Mouse (Mus musculus): Measurements from ENCODE around the gene Comp. TPM values are rescaled to one million over a fixed set of nuclear protein-coding genes. Genes with fewer than 3 reads are reported as not detected.

The Comp gene
- total and polyA plus RNA-seq, 3 experiments = 0.15 TPM; not detected in 2

DNA sequence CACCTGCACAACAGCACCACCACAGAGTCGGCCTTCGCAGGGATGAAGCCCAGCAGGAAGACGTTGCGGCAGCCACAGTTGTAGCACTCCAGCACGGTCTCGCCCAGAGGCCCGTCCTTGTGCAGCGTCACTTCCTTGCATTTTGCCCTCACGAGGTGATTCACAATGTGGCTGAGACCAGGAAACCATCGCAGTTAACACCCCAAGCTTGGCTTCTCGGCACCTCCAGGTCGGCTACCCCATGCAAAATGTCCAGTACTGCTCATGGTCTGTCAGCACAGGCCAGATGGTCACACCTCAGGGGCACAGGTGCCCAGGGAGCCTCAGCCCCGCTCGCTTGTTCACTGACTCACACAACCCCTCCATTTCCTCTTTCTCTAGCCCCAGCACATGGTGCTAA lies 31.4 kb upstream of the Comp start:
- Histone ChIP-seq H3K9me3 (replicated peaks) (no peaks in the 10 kb centered on the region), H3K27me3 (ENCODE audit: insufficient read depth, low read length) (no peaks in the 10 kb centered on the region), H3K36me3 (replicated peaks) (peaks cover 100% of the 10 kb centered on the region), H3K4me1 (ENCODE audit: insufficient read depth, low read depth, low read length) (peaks cover 52% of the 10 kb centered on the region), H3K4me3 (ENCODE audit: low read depth, low read length) (no peak overlapping the region)
- ATAC-seq (ENCODE audit: extremely low read depth, insufficient number of reproducible peaks, low FRiP score, poor library complexity, severe bottlenecking) (no peak), DNase-seq (ENCODE audit: low spot score) (no peak)
- TF ChIP-seq POLR2AphosphoS5 (IDR thresholded peaks at IDR 0.05; ENCODE audit: insufficient replicate concordance, low read depth, low read length) (no peak), TAL1 (conservative IDR thresholded peaks at IDR 0.05; ENCODE audit: low read depth, low read length) (no peak), GATA1 (IDR thresholded peaks at IDR 0.05; ENCODE audit: borderline replicate concordance, low read length) (no peak), CTCF (IDR thresholded peaks at IDR 0.05; ENCODE audit: low read depth, low read length) (no peak), GATA2 (IDR thresholded peaks at IDR 0.05; ENCODE audit: borderline replicate concordance, low read depth, low read length) (no peak)

DNA sequence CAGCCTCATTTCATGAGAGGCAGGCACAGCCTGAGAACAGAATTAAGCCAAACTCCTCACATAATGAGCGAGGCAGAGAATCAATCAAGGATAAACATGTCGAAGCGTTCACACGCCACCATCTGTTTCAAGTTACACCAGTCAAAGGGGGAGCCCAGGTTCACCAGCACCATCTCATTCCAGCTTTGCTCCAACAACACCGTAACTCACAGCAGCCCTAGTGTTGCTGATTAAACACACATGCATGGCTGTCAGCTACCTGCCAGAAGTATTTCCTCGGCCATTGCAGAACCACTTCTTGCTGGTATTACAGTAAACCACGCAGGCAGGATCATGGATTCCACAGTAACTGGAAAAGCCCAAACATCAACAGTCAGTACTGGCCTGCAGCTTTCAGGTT lies 30.3 kb upstream of the Comp start:
- TF ChIP-seq GATA1 (IDR thresholded peaks at IDR 0.05; ENCODE audit: borderline replicate concordance, low read length) (no peak), GATA2 (IDR thresholded peaks at IDR 0.05; ENCODE audit: borderline replicate concordance, low read depth, low read length) (no peak), TAL1 (conservative IDR thresholded peaks at IDR 0.05; ENCODE audit: low read depth, low read length) (no peak), POLR2AphosphoS5 (IDR thresholded peaks at IDR 0.05; ENCODE audit: insufficient replicate concordance, low read depth, low read length) (no peak), CTCF (IDR thresholded peaks at IDR 0.05; ENCODE audit: low read depth, low read length) (no peak)
- no peak for ATAC-seq (ENCODE audit: extremely low read depth, insufficient number of reproducible peaks, low FRiP score, poor library complexity, severe bottlenecking)
- no peak for DNase-seq (ENCODE audit: low spot score)
- H3K4me3 ChIP-seq (ENCODE audit: low read depth, low read length) = no peak overlapping the region
- peaks cover 100% of the 10 kb centered on the region for H3K36me3 ChIP-seq (replicated peaks)
- no peaks in the 10 kb centered on the region for H3K27me3 ChIP-seq (ENCODE audit: insufficient read depth, low read length)
- peaks cover 62% of the 10 kb centered on the region for H3K4me1 ChIP-seq (ENCODE audit: insufficient read depth, low read depth, low read length)
- no peaks in the 10 kb centered on the region for H3K9me3 ChIP-seq (replicated peaks)

DNA sequence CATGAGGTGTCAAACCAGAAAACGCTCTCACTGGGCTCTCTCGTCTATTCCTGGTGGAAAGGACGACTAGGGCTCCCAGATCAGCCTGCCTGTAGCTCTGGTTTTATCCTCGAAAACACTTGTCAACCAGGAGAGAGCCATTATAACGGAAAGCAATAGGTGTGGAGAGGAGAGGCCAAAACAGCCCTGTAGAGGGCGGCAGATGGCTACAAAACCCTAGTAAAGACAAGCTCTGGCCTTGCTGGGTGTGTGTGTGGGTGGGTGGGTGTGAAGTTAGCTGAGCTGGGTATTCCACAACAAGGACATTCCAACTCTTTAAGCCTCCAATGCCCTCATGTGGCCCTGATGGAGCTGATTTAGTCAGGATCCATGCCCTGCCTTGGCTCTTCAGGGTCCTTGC lies 29.7 kb upstream of the Comp start:
- no peak overlapping the region for H3K4me3 ChIP-seq (ENCODE audit: low read depth, low read length)
- no peaks in the 10 kb centered on the region for H3K9me3 ChIP-seq (replicated peaks)
- ATAC-seq (ENCODE audit: extremely low read depth, insufficient number of reproducible peaks, low FRiP score, poor library complexity, severe bottlenecking) = no peak
- no peaks in the 10 kb centered on the region for H3K27me3 ChIP-seq (ENCODE audit: insufficient read depth, low read length)
- no peak for DNase-seq (ENCODE audit: low spot score)
- TF ChIP-seq CTCF (IDR thresholded peaks at IDR 0.05; ENCODE audit: low read depth, low read length) = no peak
- TF ChIP-seq POLR2AphosphoS5 (IDR thresholded peaks at IDR 0.05; ENCODE audit: insufficient replicate concordance, low read depth, low read length) = no peak
- no peak for TF ChIP-seq GATA2 (IDR thresholded peaks at IDR 0.05; ENCODE audit: borderline replicate concordance, low read depth, low read length)
- no peak for TF ChIP-seq TAL1 (conservative IDR thresholded peaks at IDR 0.05; ENCODE audit: low read depth, low read length)
- peaks cover 100% of the 10 kb centered on the region for H3K36me3 ChIP-seq (replicated peaks)
- H3K4me1 ChIP-seq (ENCODE audit: insufficient read depth, low read depth, low read length) = peaks cover 68% of the 10 kb centered on the region

DNA sequence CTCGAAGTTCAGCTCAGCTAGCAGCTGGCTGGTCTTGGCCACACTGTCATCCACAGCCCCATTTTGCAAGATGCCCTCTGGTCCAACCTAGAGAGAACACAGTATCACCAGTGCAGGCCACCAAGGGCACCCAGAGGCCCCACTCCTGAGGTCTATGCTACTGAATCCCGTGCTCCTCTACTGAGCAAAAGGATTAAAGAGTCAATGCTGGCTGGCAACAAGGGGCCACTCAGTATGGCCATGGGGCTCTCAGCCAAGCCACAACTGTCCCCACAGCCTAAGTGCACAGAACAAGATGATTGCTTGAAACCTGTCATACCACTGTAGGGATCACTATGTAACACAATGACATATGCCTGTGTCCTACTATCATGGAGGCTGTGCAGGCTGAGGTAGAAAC lies 29.1 kb upstream of the Comp start:
- ATAC-seq (ENCODE audit: extremely low read depth, insufficient number of reproducible peaks, low FRiP score, poor library complexity, severe bottlenecking) (no peak), DNase-seq (ENCODE audit: low spot score) (no peak)
- no peaks in the 10 kb centered on the region for H3K27me3 ChIP-seq (ENCODE audit: insufficient read depth, low read length)
- no peaks in the 10 kb centered on the region for H3K9me3 ChIP-seq (replicated peaks)
- TF ChIP-seq POLR2AphosphoS5 (IDR thresholded peaks at IDR 0.05; ENCODE audit: insufficient replicate concordance, low read depth, low read length) (no peak), TAL1 (conservative IDR thresholded peaks at IDR 0.05; ENCODE audit: low read depth, low read length) (no peak), GATA1 (IDR thresholded peaks at IDR 0.05; ENCODE audit: borderline replicate concordance, low read length) (no peak), GATA2 (IDR thresholded peaks at IDR 0.05; ENCODE audit: borderline replicate concordance, low read depth, low read length) (no peak), CTCF (IDR thresholded peaks at IDR 0.05; ENCODE audit: low read depth, low read length) (no peak)
- peaks cover 71% of the 10 kb centered on the region for H3K4me1 ChIP-seq (ENCODE audit: insufficient read depth, low read depth, low read length)
- H3K36me3 ChIP-seq (replicated peaks) = peaks cover 100% of the 10 kb centered on the region
- no peak overlapping the region for H3K4me3 ChIP-seq (ENCODE audit: low read depth, low read length)

DNA sequence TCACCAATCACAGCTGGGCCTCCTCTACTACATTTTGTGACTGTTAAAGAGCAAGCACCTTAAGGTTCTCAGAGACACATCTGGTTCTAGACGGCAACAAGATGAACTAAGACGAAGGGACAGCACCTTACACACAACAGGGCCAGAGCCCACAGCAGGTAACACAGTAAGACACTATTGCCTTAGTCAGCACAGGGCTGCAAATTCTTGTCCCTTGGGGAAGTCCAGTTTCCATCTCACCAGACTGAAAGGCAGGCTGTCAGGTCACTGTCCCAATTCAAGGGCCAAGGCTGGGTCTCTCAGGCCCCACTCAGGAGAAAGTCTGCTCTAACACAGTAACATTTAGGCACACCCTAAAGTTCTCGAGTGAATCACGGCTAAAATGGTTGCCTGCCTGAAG lies 25.9 kb upstream of the Comp start:
- Histone ChIP-seq H3K4me1 (ENCODE audit: insufficient read depth, low read depth, low read length) (peaks cover 88% of the 10 kb centered on the region), H3K36me3 (replicated peaks) (peaks cover 97% of the 10 kb centered on the region), H3K9me3 (replicated peaks) (no peaks in the 10 kb centered on the region), H3K4me3 (ENCODE audit: low read depth, low read length) (no peak overlapping the region), H3K27me3 (ENCODE audit: insufficient read depth, low read length) (no peaks in the 10 kb centered on the region)
- TF ChIP-seq GATA1 (IDR thresholded peaks at IDR 0.05; ENCODE audit: borderline replicate concordance, low read length) (no peak), CTCF (IDR thresholded peaks at IDR 0.05; ENCODE audit: low read depth, low read length) (no peak), TAL1 (conservative IDR thresholded peaks at IDR 0.05; ENCODE audit: low read depth, low read length) (no peak), GATA2 (IDR thresholded peaks at IDR 0.05; ENCODE audit: borderline replicate concordance, low read depth, low read length) (no peak), POLR2AphosphoS5 (IDR thresholded peaks at IDR 0.05; ENCODE audit: insufficient replicate concordance, low read depth, low read length) (no peak)
- no peak for ATAC-seq (ENCODE audit: extremely low read depth, insufficient number of reproducible peaks, low FRiP score, poor library complexity, severe bottlenecking)
- DNase-seq (ENCODE audit: low spot score) = no peak

DNA sequence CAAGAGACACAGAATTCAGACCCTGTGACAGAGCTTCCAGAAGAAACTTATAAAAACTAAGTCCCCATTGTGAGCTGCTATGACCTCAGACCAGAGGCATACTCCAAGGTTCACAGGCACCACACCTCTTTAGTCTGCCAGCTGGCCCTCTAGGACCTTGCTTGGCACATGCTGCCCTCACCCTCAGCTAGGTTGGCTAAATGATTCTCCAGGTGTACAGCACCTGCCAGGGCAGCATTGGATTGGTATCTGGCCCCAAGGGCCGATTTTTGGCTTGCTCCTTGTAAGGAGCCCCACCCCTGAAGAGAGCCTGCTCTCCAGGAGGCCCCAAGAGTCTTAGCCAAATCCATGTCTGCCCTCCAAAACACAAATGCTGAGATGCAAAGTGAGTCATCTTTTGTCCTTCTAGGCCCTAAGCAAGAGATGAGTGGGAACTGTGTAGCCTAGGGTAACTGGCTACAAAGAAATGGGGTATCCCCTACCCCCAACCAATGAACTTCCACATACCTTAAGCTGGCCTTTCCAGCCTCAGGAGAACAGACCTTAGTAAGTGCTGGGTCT lies 25.4 kb upstream of the Comp start:
- ATAC-seq (ENCODE audit: extremely low read depth, insufficient number of reproducible peaks, low FRiP score, poor library complexity, severe bottlenecking) = no peak
- Histone ChIP-seq H3K9me3 (replicated peaks) (no peaks in the 10 kb centered on the region), H3K27me3 (ENCODE audit: insufficient read depth, low read length) (no peaks in the 10 kb centered on the region), H3K4me1 (ENCODE audit: insufficient read depth, low read depth, low read length) (peaks cover 88% of the 10 kb centered on the region), H3K36me3 (replicated peaks) (peaks cover 92% of the 10 kb centered on the region), H3K4me3 (ENCODE audit: low read depth, low read length) (no peak overlapping the region)
- TF ChIP-seq CTCF (IDR thresholded peaks at IDR 0.05; ENCODE audit: low read depth, low read length) = no peak
- no peak for TF ChIP-seq GATA1 (IDR thresholded peaks at IDR 0.05; ENCODE audit: borderline replicate concordance, low read length)
- TF ChIP-seq TAL1 (conservative IDR thresholded peaks at IDR 0.05; ENCODE audit: low read depth, low read length) = no peak
- no peak for TF ChIP-seq GATA2 (IDR thresholded peaks at IDR 0.05; ENCODE audit: borderline replicate concordance, low read depth, low read length)
- no peak for TF ChIP-seq POLR2AphosphoS5 (IDR thresholded peaks at IDR 0.05; ENCODE audit: insufficient replicate concordance, low read depth, low read length)
- DNase-seq (ENCODE audit: low spot score) = no peak

Measured in G1E (cell line).